Mouse (Mus musculus): ENCODE measurements around the gene Tbck. TPM values are rescaled to one million over a fixed set of nuclear protein-coding genes. Genes with fewer than 3 reads are reported as not detected.
A peak's percentile ranks its signal among the peaks of the same experiment; 100 is the strongest.

Tbck gene
- total and polyA plus RNA-seq, 2 experiments from 2014 or later, result 35.0 to 39.9 TPM

DNA sequence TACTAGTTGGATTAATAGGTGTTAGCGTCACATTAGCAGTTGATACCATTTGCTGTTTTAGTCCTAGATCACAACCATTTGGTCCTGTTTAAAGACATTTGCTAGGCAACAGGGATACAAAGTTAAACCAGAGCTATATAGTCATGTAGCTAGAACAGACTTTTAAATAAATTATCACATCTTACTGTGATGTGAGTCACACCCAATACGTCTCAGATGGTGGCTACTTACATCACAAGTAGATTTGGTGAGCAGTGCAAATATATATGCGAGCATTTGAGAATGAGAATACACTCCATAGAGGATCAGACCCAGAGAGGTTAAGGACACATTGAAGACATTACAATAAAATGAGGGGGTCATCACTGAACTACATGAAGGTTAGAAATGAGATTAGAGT lies 125.0 kb downstream of the Tbck start:
- DNase-seq (no peak), ATAC-seq (peak; percentile 71)
- no peak overlapping the region for H3K4me3 ChIP-seq (ENCODE audit: low read depth, low read length)
- no peak overlapping the region for H3K27ac ChIP-seq (ENCODE audit: low read depth, low read length)
- H3K4me1 ChIP-seq (ENCODE audit: insufficient read depth), result no peaks in the 10 kb centered on the region
- no peaks in the 10 kb centered on the region for H3K36me3 ChIP-seq (ENCODE audit: insufficient read depth)
- no peaks in the 10 kb centered on the region for H3K9me3 ChIP-seq (ENCODE audit: low read length)
- H3K4me2 ChIP-seq (ENCODE audit: low read depth), result no peak overlapping the region
- TF ChIP-seq CTCF (IDR thresholded peaks at IDR 0.05; ENCODE audit: low read depth), result no peak
- H3K9ac ChIP-seq, result no peak overlapping the region
- H3K27me3 ChIP-seq (ENCODE audit: insufficient read depth, low read length), result no peaks in the 10 kb centered on the region
- 87% methylated on average over 3 of the region's 3 CpGs for WGBS

DNA sequence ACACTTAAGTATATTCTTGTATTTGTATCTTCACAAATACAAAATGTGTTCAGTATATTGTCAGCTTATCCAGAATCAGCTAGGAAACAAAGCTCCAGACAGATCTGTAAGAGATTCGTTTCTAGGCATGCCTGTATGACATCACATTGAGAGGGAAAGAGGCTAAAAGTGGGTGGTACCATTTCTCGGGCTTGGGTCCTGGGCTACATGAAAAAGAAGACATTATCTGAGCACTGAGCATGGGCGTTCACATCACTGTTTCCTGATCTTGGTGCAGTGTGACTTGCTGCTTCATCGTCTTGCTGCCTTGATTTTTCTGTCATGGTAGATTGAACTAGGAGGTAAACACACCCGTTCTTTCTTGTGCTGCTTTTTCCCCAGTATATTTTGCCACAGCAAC lies 127.8 kb downstream of the Tbck start:
- TF ChIP-seq CTCF (IDR thresholded peaks at IDR 0.05; ENCODE audit: low read depth), result no peak
- Histone ChIP-seq H3K27me3 (ENCODE audit: insufficient read depth, low read length) (no peaks in the 10 kb centered on the region), H3K9ac (no peak overlapping the region), H3K9me3 (ENCODE audit: low read length) (no peaks in the 10 kb centered on the region), H3K4me2 (ENCODE audit: low read depth) (no peak overlapping the region), H3K27ac (ENCODE audit: low read depth, low read length) (no peak overlapping the region), H3K4me1 (ENCODE audit: insufficient read depth) (no peaks in the 10 kb centered on the region), H3K4me3 (ENCODE audit: low read depth, low read length) (no peak overlapping the region), H3K36me3 (ENCODE audit: insufficient read depth) (no peaks in the 10 kb centered on the region)
- DNase-seq (no peak), ATAC-seq (no peak)
- 80% methylated on average over 5 of the region's 5 CpGs for WGBS

DNA sequence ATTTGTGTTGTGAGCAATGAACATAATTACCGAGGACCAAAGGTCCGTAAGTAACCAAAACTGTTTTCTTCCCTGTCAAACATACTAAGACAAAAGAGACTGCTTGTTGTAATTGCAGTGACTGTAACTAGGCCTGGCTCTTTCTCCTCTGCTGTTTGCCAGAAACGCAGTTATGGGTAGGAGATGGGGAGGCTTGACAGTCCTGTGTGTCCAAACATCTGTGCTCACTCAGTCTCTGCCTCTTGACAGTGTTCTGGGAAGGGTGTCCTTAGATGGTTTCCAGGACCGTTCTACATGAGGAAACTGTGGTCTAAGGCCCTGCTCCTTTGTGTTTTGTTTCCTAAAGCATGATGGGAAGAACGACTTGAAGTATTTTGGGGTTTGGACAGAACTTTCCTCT lies 128.4 kb downstream of the Tbck start:
- no peak for ATAC-seq
- Histone ChIP-seq H3K36me3 (ENCODE audit: insufficient read depth) (no peaks in the 10 kb centered on the region), H3K9ac (no peak overlapping the region), H3K4me2 (ENCODE audit: low read depth) (no peak overlapping the region), H3K4me1 (ENCODE audit: insufficient read depth) (no peaks in the 10 kb centered on the region), H3K4me3 (ENCODE audit: low read depth, low read length) (no peak overlapping the region), H3K9me3 (ENCODE audit: low read length) (no peaks in the 10 kb centered on the region), H3K27ac (ENCODE audit: low read depth, low read length) (no peak overlapping the region), H3K27me3 (ENCODE audit: insufficient read depth, low read length) (no peaks in the 10 kb centered on the region)
- no peak for TF ChIP-seq CTCF (IDR thresholded peaks at IDR 0.05; ENCODE audit: low read depth)
- 81% methylated on average over 5 of the region's 5 CpGs for WGBS
- DNase-seq, result no peak

DNA sequence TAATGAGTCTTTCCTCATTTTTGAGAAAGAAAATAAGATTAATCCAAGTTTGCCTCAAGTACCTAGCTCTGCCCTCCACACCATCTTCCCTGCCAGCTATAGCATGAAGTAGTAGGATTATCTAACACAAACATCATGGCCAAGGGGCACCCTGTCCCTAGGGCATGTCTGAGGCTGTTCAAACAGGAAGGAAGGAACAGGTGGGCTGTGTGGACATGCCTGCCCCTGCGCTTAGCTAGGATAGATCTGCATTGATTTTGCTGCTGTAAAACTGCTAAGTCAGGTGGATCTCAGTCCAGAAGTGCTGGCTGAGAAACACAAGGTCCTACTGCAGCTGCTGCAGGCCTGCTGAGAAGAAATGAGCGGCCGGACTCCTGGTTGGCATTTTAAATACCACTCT lies 129.2 kb downstream of the Tbck start:
- Histone ChIP-seq H3K9me3 (ENCODE audit: low read length) (no peaks in the 10 kb centered on the region), H3K4me3 (ENCODE audit: low read depth, low read length) (no peak overlapping the region), H3K36me3 (ENCODE audit: insufficient read depth) (no peaks in the 10 kb centered on the region), H3K4me1 (ENCODE audit: insufficient read depth) (no peaks in the 10 kb centered on the region), H3K9ac (no peak overlapping the region), H3K27ac (ENCODE audit: low read depth, low read length) (no peak overlapping the region), H3K4me2 (ENCODE audit: low read depth) (no peak overlapping the region), H3K27me3 (ENCODE audit: insufficient read depth, low read length) (no peaks in the 10 kb centered on the region)
- DNase-seq, result no peak
- WGBS, result 94% methylated on average over 3 of the region's 3 CpGs
- no peak for ATAC-seq
- TF ChIP-seq CTCF (IDR thresholded peaks at IDR 0.05; ENCODE audit: low read depth), result no peak

DNA sequence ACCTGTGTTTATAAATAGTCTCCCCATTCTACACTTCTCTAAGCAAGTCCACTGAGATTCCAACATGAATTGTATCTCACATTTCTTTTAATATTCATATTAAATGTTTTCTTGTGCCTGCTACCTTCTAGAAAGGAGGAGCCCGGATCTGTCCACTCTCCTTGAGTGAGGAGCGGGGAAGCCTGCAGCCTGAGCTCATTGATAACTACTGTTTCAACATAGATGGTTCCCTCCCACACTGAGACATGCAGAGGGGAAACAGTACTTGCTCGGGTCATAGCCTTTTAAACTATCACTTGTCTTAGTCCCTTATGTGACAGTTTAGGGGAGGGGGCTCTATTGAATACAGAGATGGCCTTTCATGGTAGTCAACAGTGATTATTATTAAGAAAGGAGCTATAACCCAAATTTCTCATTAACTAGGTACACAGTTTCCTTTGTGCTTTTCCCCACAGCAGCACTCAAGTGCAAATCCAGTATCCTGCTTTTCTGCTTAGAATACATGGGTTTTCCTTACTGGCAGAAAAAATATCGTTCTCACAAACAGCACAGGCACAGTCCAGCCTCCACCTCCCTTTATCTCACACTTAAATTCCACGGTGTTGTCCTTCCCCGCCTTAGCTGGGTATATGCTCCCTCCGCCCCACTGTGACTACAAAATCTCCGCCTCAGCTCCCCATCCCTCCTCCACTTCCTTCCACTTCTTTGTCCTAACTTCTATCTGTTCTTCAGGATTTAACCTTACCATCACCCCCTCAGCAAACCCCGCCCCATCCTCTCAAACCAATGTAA lies 130.0 kb downstream of the Tbck start:
- DNase-seq (no peak), ATAC-seq (no peak)
- 84% methylated on average over 9 of the region's 9 CpGs for WGBS

DNA sequence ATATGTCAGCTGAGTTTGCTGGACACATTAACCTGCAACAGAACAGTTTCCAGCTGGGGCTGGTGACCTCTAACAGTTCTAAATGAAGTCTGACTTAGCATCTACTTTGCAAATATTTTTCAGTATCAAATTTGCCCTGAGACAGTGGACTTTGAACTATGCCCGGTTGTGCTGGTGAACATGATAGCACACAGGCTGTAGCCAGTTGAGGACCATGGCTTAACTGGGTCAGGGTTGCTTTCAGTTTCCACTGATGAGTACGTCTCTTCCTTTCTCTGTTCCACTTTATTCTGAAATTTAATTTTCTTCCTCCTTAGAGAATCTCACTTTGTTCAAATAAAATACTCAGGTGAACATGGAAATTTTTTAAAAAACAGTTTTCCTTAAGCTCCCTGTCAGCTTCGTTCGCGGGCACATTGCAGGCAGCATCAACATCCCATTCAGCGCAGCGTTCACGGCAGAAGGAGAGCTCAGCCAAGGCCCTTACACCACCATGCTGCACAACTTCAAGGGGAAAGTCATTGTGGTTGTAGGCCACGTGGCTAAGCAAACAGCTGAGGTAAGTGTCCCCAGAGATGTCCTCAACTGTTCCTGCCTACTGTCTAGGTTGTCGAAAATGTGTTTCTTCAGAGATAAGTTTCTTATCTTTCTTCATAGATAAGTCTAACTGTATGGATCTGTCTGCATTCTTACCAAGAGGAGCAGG lies 131.0 kb downstream of the Tbck start:
- H3K27me3 ChIP-seq (ENCODE audit: insufficient read depth, low read length), result no peaks in the 10 kb centered on the region
- no peaks in the 10 kb centered on the region for H3K4me1 ChIP-seq (ENCODE audit: insufficient read depth)
- no peaks in the 10 kb centered on the region for H3K9me3 ChIP-seq (ENCODE audit: low read length)
- no peak overlapping the region for H3K9ac ChIP-seq
- DNase-seq, result no peak
- H3K36me3 ChIP-seq (ENCODE audit: insufficient read depth), result no peaks in the 10 kb centered on the region
- H3K27ac ChIP-seq (ENCODE audit: low read depth, low read length), result no peak overlapping the region
- no peak overlapping the region for H3K4me3 ChIP-seq (ENCODE audit: low read depth, low read length)
- TF ChIP-seq CTCF (IDR thresholded peaks at IDR 0.05; ENCODE audit: low read depth), result no peak
- H3K4me2 ChIP-seq (ENCODE audit: low read depth), result no peak overlapping the region
- ATAC-seq, result no peak
- WGBS, result 90% methylated on average over 10 of the region's 10 CpGs

More for the DNA sequence above, 130.0 kb downstream of the Tbck start:
- Histone ChIP-seq H3K36me3 (ENCODE audit: insufficient read depth) (no peaks in the 10 kb centered on the region), H3K4me2 (ENCODE audit: low read depth) (no peak overlapping the region), H3K9ac (no peak overlapping the region), H3K4me3 (ENCODE audit: low read depth, low read length) (no peak overlapping the region), H3K27me3 (ENCODE audit: insufficient read depth, low read length) (no peaks in the 10 kb centered on the region), H3K9me3 (ENCODE audit: low read length) (no peaks in the 10 kb centered on the region), H3K27ac (ENCODE audit: low read depth, low read length) (no peak overlapping the region), H3K4me1 (ENCODE audit: insufficient read depth) (no peaks in the 10 kb centered on the region)
- no peak for TF ChIP-seq CTCF (IDR thresholded peaks at IDR 0.05; ENCODE audit: low read depth)

All from forebrain, postnatal 0 days (tissue).